Mouse (Mus musculus): ENCODE measurements around the gene Dkc1. TPM values are rescaled to one million over a fixed set of nuclear protein-coding genes. Genes with fewer than 3 reads are reported as not detected.

The Dkc1 gene
- total RNA-seq, 2 experiments from 2014 or later: 17.1 to 23.3 TPM

DNA sequence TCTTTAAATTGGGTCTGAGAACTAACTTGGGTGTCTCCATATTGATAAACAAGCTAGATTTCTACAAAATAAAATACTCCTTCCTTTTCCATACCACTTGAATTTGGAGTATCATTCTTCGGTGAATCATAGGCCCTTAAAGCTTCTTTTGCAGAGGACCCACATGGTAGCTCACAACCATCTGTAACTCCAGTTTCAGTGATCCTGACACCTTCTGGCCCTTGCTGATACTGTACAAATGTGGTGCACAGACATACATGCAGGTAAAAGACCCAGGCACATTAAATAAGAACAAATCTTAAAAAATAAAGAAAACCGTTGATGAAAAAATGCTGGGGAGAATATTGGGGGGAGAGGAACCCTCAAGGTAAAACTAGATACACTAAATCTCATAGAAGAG is 42.5 kb downstream of the Dkc1 start:
- no peak for DNase-seq

DNA sequence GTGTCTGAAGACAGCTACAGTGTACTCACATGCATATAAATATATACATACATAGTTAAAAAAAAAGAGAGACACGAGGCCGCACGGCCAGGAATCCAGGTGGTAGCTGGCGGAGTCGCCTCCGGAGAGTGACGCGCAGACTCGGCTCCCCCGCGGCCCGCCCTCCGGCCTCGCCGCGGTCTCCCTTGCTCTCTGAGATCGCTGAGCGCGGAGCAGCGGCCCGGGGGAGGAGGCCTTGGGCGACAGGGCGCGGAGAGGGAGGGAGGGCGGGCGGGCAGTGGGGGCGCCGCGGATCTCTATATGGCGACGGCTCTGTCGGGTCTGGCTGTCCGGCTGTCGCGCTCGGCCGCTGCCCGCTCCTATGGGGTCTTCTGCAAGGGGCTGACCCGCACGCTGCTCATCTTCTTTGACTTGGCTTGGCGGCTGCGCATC is 47.5 kb downstream of the Dkc1 start:
- peak in 1 of 2 experiments; percentile 5 for DNase-seq

DNA sequence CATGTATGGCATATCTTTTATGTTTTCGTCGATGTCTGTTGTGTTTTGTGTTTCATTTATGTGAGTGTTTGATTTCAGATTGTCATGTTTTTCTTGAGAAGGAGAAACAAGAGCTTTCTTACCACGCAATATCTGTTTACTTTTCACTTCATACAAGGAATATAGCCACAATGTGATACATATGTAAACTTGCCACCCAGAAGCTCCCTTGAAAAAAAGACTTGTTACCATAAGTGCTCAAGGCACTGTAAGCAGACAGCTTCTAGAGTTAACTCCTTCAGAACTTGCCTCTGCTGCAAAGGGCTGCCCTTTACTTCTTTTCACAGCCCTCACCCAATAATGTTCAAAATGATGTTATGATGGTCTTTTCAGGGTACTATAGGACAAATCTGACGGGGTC is 52.8 kb downstream of the Dkc1 start:
- DNase-seq: no peak

DNA sequence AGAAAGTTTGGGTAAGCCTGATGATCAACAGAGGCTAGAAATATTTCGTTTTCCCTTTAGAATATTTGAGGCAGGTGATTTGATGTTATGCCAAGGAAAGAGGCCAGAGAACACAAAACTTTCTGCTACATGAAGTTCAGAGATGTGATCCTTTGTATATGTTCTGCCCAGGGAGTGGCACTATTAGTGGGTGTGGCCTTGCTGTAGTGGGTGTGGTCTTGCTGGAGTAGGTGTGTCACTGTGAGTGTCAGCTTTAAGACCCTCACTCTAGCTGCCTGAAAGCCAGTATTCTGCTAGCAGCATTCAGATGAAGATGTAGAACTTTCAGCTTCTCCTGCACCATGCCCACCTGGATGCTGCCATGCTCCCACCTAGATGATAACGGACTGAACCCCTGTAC is 54.6 kb downstream of the Dkc1 start:
- no peak for DNase-seq

DNA sequence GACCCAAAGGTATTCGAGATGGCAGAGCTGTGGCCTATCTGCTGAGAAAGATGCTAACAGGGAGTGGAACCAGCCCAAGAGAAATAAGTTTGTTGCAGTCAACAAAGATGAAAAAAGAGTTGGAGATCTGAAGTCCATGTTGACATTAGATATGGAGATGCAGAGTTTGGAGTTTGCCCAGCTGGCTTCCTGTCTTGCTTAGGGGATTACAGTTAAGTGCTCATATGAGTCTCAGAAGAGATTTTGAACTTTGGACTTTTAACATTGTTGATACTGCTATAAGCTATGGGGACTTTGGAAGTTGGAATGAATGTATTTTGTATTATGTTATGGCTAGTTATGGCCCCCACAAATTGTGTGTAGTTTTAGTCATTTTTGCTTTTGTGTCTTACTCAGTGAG is 56.6 kb downstream of the Dkc1 start:
- DNase-seq: no peak

DNA sequence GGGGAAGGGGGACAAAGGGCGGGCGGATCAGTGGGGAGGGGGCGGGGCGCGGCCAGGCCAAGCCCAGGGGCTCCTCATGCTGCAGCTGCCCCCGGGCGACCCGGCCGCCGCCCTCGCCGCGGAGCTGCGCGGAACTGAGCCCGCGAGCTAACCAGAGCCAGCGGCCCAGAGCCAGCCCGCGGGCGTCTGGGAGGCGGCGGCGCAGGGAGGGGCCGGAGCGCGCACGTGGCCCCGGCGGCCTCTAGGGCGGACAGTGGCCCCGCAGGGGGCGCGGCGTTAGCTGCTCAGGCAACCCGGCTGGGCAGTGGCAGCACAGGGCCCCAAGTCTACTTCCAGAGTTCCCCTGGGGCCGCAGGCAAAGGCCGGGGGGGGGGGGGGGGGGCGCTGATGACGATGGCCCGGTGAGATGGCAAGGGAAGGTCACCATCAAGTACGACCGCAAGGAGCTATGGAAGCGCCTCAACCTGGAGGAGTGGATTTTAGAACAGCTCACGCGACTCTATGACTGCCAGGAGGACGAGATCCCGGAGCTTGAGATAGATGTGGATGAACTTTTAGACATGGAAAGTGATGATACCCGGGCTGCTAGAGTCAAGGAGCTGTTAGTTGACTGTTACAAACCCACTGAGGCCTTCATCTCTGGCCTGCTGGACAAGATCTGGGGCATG is 60.1 kb downstream of the Dkc1 start:
- DNase-seq: peak; percentile 15 to 63

Other genes with a start within 250 kb of the Dkc1 start
- 1 to 10 TPM; 1.1 to 1.4 TPM for gene Gab3, start 10.4 kb upstream of the Dkc1 start, total RNA-seq (2021)
- gene Mpp1, start 35.2 kb downstream of the Dkc1 start, total RNA-seq (2021): 10 to 100 TPM in 1 of 2 experiments, 1 to 10 TPM in 1; 9.4 to 11.8 TPM
- not detected for gene Smim9, start 67.9 kb downstream of the Dkc1 start, total RNA-seq (2021)

Measured in heart, adult 18-20 months (tissue).